Mouse (Mus musculus): ENCODE data around the gene Prpf38b.

Prpf38b gene

GRCm38 (mm10) chr3:108911548-108912413, at the start of gene Prpf38b:
Prpf38b (minus strand) TSS chr3:108911727.
- DNase-seq (ENCODE audit: low spot score), result peak; percentile 90

- no peak for DNase-seq (ENCODE audit: low spot score)
These were observed 49.7 kb upstream of the Prpf38b start for GRCm38 (mm10) chr3:108961226-108961625.

GRCm38 (mm10) chr3:108959680-108960295, 48.3 kb upstream of the Prpf38b start:
- DNase-seq (ENCODE audit: low spot score), result no peak

GRCm38 (mm10) chr3:108957976-108958375, 46.4 kb upstream of the Prpf38b start:
- DNase-seq (ENCODE audit: low spot score), result no peak

GRCm38 (mm10) chr3:108940996-108941395, 29.5 kb upstream of the Prpf38b start:
- DNase-seq (ENCODE audit: low spot score), result no peak

GRCm38 (mm10) chr3:108940001-108940633, 28.6 kb upstream of the Prpf38b start, which contains the start of gene Gm9857:
Gm9857 (minus strand) TSS chr3:108940445.
- no peak for DNase-seq (ENCODE audit: low spot score)

- no peak for DNase-seq (ENCODE audit: low spot score)
These were observed 28.0 kb upstream of the Prpf38b start, which contains the start of gene Henmt1 for GRCm38 (mm10) chr3:108939573-108939972. Henmt1 (plus strand) TSS chr3:108939873.

- DNase-seq (ENCODE audit: low spot score), result no peak
These were observed 27.2 kb upstream of the Prpf38b start for GRCm38 (mm10) chr3:108938691-108939090.

GRCm38 (mm10) chr3:108933557-108933956, 22.0 kb upstream of the Prpf38b start:
- no peak for DNase-seq (ENCODE audit: low spot score)

GRCm38 (mm10) chr3:108926308-108926707, 14.8 kb upstream of the Prpf38b start:
- DNase-seq (ENCODE audit: low spot score), result no peak

- DNase-seq (ENCODE audit: low spot score), result no peak
These were observed 14.2 kb upstream of the Prpf38b start for GRCm38 (mm10) chr3:108925677-108926076.

- no peak for DNase-seq (ENCODE audit: low spot score)
These were observed 10.3 kb upstream of the Prpf38b start for GRCm38 (mm10) chr3:108921822-108922221.

GRCm38 (mm10) chr3:108920442-108921070, 9.0 kb upstream of the Prpf38b start:
- no peak for DNase-seq (ENCODE audit: low spot score)

GRCm38 (mm10) chr3:108918852-108919251, 7.3 kb upstream of the Prpf38b start:
- no peak for DNase-seq (ENCODE audit: low spot score)

- DNase-seq (ENCODE audit: low spot score), result no peak
These were observed 6.5 kb upstream of the Prpf38b start for GRCm38 (mm10) chr3:108917986-108918385.

- DNase-seq (ENCODE audit: low spot score), result no peak
These were observed 5.3 kb upstream of the Prpf38b start for GRCm38 (mm10) chr3:108916857-108917256.

- no peak for DNase-seq (ENCODE audit: low spot score)
These were observed 4.5 kb upstream of the Prpf38b start for GRCm38 (mm10) chr3:108915999-108916398.

GRCm38 (mm10) chr3:108911081-108911547, 413 bp downstream of the Prpf38b start:
- peak; percentile 49 for DNase-seq (ENCODE audit: low spot score)

- DNase-seq (ENCODE audit: low spot score), result peak; percentile 11
These were observed 1.0 kb downstream of the Prpf38b start for GRCm38 (mm10) chr3:108910303-108911080.

- DNase-seq (ENCODE audit: low spot score), result no peak
These were observed 8.6 kb downstream of the Prpf38b start for GRCm38 (mm10) chr3:108902934-108903333.

- no peak for DNase-seq (ENCODE audit: low spot score)
These were observed 9.5 kb downstream of the Prpf38b start for GRCm38 (mm10) chr3:108902038-108902437.
